Comparison of ENCODE assay signal across 8 mouse cellular contexts in the genomic region with DNA sequence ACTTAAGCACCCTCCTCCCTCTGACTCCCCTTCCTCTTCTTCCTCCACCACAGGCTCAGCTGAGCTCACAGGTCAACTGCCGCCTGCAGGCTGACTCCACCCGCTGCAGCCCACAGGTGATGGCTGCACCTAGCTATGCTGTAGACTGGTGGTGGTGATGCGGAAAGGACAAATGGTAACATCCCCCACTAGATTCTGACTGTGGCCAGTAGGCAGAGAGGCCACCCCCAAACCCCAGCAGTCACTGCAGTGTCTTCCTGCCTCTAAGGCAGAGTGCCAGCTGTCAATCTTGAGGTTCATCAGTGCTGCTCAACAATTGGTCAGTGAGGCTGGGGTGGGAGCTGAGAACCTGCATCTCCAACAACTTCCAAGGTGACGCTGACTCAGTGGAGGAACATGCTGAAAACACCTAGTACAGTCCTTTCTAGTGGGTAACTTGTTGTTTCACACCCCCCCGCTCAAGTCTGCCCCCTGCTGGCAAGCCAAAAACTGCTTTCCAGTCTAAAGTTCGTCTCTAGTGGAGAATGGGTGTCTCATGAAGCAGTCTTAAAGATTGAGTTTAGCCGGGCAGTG. TPM values are rescaled to one million over a fixed set of nuclear protein-coding genes. Genes with fewer than 3 reads are reported as not detected.
DNase-seq lines count a peak whose midpoint lies in the region; ATAC-seq lines count a peak whose summit lies in the region.

No protein-coding gene starts in this region.

- H3K27me3 ChIP-seq in heart, embryonic 12.5 days (replicated peaks), result no peaks in the 10 kb centered on the region
- no peaks in the 10 kb centered on the region for H3K27me3 ChIP-seq in limb, embryonic 13.5 days

- no peak overlapping the region for H3K4me2 ChIP-seq in heart, embryonic 12.5 days
- no peak overlapping the region for H3K4me2 ChIP-seq in limb, embryonic 13.5 days (replicated peaks)

- 53% methylated on average over 7 of the region's 7 CpGs for WGBS in heart, embryonic 12.5 days
- 62% methylated on average over 7 of the region's 7 CpGs for WGBS in limb, embryonic 13.5 days

- DNase-seq in heart, adult 11 months, result peak; percentile 93
- DNase-seq in 3T3-L1 (ENCODE audit: low read depth, low spot score) (peak; percentile 47), R1 (ENCODE audit: low read depth, low spot score) (peak; percentile 33)
- peak; percentile 22 to 41 for DNase-seq in spleen, postnatal 36 days (ENCODE audit: low spot score in 2 of 2)
- no peak for DNase-seq in urinary bladder, postnatal 14 days (ENCODE audit: low spot score)
- DNase-seq in right cerebral cortex, postnatal 10 days (ENCODE audit: low spot score in 2 of 2), result no peak

- no peak overlapping the region for H3K9ac ChIP-seq in heart, embryonic 12.5 days
- H3K9ac ChIP-seq in limb, embryonic 13.5 days, result no peak overlapping the region

- H3K4me1 ChIP-seq in heart, embryonic 12.5 days (replicated peaks), result peaks cover 6% of the 10 kb centered on the region
- H3K4me1 ChIP-seq in limb, embryonic 13.5 days, result peaks cover under 1% of the 10 kb centered on the region

- ATAC-seq in heart, embryonic 12.5 days (ENCODE audit: insufficient number of reproducible peaks, low FRiP score), result no peak
- peak; percentile 28; the same call in 1 of the 2 replicates for ATAC-seq in limb, embryonic 13.5 days (ENCODE audit: low FRiP score, low read depth)

- H3K4me3 ChIP-seq in heart, embryonic 12.5 days, result no peak overlapping the region
- no peak overlapping the region for H3K4me3 ChIP-seq in limb, embryonic 13.5 days

- no peak overlapping the region for H3K27ac ChIP-seq in heart, embryonic 12.5 days (ENCODE audit: poor library complexity, severe bottlenecking)
- H3K27ac ChIP-seq in limb, embryonic 13.5 days, result no peak overlapping the region

- no peaks in the 10 kb centered on the region for H3K36me3 ChIP-seq in heart, embryonic 12.5 days
- H3K36me3 ChIP-seq in limb, embryonic 13.5 days, result no peaks in the 10 kb centered on the region

- H3K9me3 ChIP-seq in heart, embryonic 12.5 days (replicated peaks), result no peaks in the 10 kb centered on the region
- H3K9me3 ChIP-seq in limb, embryonic 13.5 days, result no peaks in the 10 kb centered on the region

RNA-seq across cellular contexts. Expression of a gene that starts 10.3 kb away (rescaled TPM):
- not detected in 2 replicates for polyA plus RNA-seq in heart, embryonic 12.5 days (2016; fragmentation: Nextera tagmentation; extraction: Ambion mirVana)
- not detected in 2 replicates for polyA plus RNA-seq in limb, embryonic 13.5 days (2015; fragmentation: Nextera tagmentation; extraction: Ambion mirVana)

RNA-seq across cellular contexts. Expression of a gene that starts 10.4 kb away (rescaled TPM):
- polyA plus RNA-seq in heart, embryonic 12.5 days (2016; fragmentation: Nextera tagmentation; extraction: Ambion mirVana), result not detected in 2 replicates
- not detected in 2 replicates for polyA plus RNA-seq in limb, embryonic 13.5 days (2015; fragmentation: Nextera tagmentation; extraction: Ambion mirVana)

RNA-seq across cellular contexts. Expression of a gene that starts 56.5 kb away (rescaled TPM):
- polyA plus RNA-seq in heart, embryonic 12.5 days (2016; fragmentation: Nextera tagmentation; extraction: Ambion mirVana), result 331 and 337 TPM in 2 replicates
- 418 and 419 TPM in 2 replicates for polyA plus RNA-seq in limb, embryonic 13.5 days (2015; fragmentation: Nextera tagmentation; extraction: Ambion mirVana)

Comparison
In these comparisons a context has a peak if more than half of its experiments do, and no peak if none do; other contexts are left out.
1. DNase-seq: peak in heart, adult 11 months (single experiment), 3T3-L1 (single experiment), R1 (single experiment) and spleen, postnatal 36 days (2 of 2); none in urinary bladder, postnatal 14 days (single experiment) and right cerebral cortex, postnatal 10 days (0 of 2).